Mouse (Mus musculus) C2C12 (cell line): ENCODE data around the gene Ddit4l.

Experiments used
- CTCF ChIP-seq: IDR thresholded peaks from one replicate; pipeline ENCODE4 v1.5.1; 2011; ENCODE audit not compliant: control insufficient read depth, insufficient read depth, insufficient read length
- MAX ChIP-seq: IDR thresholded peaks from one replicate; pipeline ENCODE4 v1.6.1; 2011; ENCODE audit warnings: mild to moderate bottlenecking, control low read depth
- MYOG ChIP-seq: IDR thresholded peaks from one replicate; pipeline ENCODE4 v1.6.1; 2011; ENCODE audit not compliant: control insufficient read depth, insufficient read length; ENCODE audit errors: extremely low read depth
- USF1 ChIP-seq: IDR thresholded peaks from one replicate; pipeline ENCODE4 v1.6.1; 2011; ENCODE audit warnings: low read depth, mild to moderate bottlenecking, control low read depth, moderate library complexity

DNA sequence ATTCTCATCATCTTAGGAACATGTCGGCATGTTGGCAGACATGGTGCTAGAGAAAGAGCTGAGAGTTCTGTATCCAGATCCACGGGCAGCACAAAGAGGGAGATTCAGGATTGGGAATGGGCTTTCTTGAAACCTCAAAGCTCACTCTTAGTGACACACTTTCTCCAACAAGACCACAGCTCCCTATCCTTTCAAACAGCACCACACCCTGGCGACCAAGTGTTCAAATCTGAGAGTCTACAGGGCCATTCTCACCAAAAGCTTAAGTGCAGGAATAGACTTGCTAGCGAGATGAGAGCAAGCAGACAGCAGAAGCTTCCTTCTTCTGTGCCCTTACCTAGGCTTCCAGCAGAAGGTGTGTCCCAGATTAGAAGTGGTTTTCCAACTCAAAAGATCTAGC is 15.2 kb downstream of the Ddit4l start:
- TF ChIP-seq CTCF (no peak), MYOG (no peak), USF1 (no peak), MAX (no peak)
